Mouse (Mus musculus) midbrain, postnatal 0 days (tissue): ENCODE measurements at regions not wholly inside any gene's neighbourhood (a gene's known extent, or its start where the extent isn't known, plus 50 kb on each side); places are given as distances from the start of the nearest gene placed in this dataset.

Source experiments
- ATAC-seq: fragments of 200-750 bp; cut with Nextera tagmentation; 2 replicates; pipeline ENCODE4 v1.8.0; 2017; ENCODE audit warnings: moderate number of reproducible peaks, mild to moderate bottlenecking, moderate TSS enrichment, moderate library complexity; ENCODE audit not compliant: low FRiP score
- DNase-seq: peaks from one replicate; pipeline ENCODE4 v3.0.0-alpha.2; 2015; ENCODE audit warnings: low spot score
- H3K27ac ChIP-seq: fragments of 300-500 bp; sonication (generic); 2 replicates; pipeline ENCODE4 v1.5.1; 2014; ENCODE audit warnings: low read depth, mild to moderate bottlenecking, low read length, mixed read lengths
- H3K27me3 ChIP-seq: fragments of 300-500 bp; sonication (generic); 2 replicates; pipeline ENCODE4 v1.6.1; 2014; ENCODE audit warnings: low read length, control low read depth, mixed read lengths; ENCODE audit not compliant: insufficient read depth
- H3K36me3 ChIP-seq: fragments of 300-500 bp; sonication (generic); 2 replicates; pipeline ENCODE4 v1.6.1; 2014; ENCODE audit warnings: low read length, control low read depth, mixed read lengths; ENCODE audit not compliant: insufficient read depth
- H3K4me1 ChIP-seq: fragments of 300-500 bp; sonication (generic); 2 replicates; pipeline ENCODE4 v1.6.1; 2014; ENCODE audit warnings: mild to moderate bottlenecking, control low read depth, antibody characterized with exemption, low read length, mixed read lengths; ENCODE audit not compliant: insufficient read depth
- H3K4me2 ChIP-seq: fragments of 300-500 bp; sonication (generic); 2 replicates; pipeline ENCODE4 v1.6.1; 2014; ENCODE audit warnings: low read depth, mild to moderate bottlenecking, low read length, mixed read lengths; ENCODE audit not compliant: poor library complexity, severe bottlenecking
- H3K4me3 ChIP-seq: fragments of 300-500 bp; sonication (generic); 2 replicates; pipeline ENCODE4 v1.5.1; 2014; ENCODE audit warnings: low read depth, mild to moderate bottlenecking, low read length, moderate library complexity
- H3K9ac ChIP-seq: fragments of 300-500 bp; sonication (generic); replicated peaks from 2 replicates; pipeline ENCODE4 v1.6.1; 2014; ENCODE audit warnings: mild to moderate bottlenecking, low read length, moderate library complexity, mixed read lengths; ENCODE audit not compliant: poor library complexity, severe bottlenecking
- H3K9me3 ChIP-seq: fragments of 300-500 bp; sonication (generic); 2 replicates; pipeline ENCODE4 v1.6.1; 2016; ENCODE audit warnings: low read length, control low read depth
- CTCF ChIP-seq: IDR thresholded peaks from 2 replicates; pipeline ENCODE4 v1.5.1; 2016; ENCODE audit warnings: antibody characterized with exemption, mild to moderate bottlenecking
- WGBS: fragments of 180-500 bp; shearing (Covaris S2); extraction: QIAGEN DNeasy Blood & Tissue Kit; methylation state at CpG from one replicate; pipeline ENCODE4 v1.1.7; 2014; 5-methylcytosine and 5-hydroxymethylcytosine counted together

DNA sequence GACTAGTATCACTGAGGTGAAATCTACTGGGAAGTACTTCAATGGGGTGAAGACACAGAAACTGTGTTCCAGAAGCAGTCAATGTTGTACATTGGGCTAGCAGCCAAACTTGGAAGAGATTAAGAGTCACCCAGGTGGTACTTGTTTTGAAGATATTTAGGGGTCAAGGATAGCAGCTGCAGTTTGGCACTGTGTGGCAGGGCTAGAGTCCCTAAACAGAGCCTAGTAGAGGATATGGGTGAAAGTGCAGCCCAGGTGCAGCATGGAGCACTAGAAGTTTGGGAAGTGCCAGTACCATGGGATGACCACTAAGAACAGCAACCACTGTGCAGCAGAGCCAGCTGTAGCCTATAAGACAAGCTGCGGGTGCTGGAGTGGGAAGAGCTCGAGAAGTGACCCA lies 70.6 kb upstream of the A1bg start:
- WGBS: 89% methylated on average over 2 of the region's 2 CpGs

DNA sequence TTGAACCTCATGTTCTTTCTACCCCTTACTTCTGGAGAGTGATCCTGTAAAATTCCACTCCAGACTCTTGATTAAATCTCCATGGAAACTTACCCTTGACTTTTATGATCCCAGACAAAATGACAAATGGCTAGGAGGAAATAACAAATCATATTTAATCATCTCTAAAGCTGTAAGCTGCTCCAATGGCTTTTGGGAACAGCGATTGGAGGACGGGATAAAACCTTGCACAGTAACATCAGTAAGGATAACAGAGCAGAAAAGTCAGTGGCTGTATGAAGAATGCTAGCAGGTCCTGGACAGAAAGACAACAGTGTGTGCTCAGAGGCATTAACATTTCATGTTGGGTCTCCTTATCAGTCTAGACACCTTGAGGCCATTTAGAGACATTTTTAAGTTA lies 59.8 kb upstream of the A1bg start:
- TF ChIP-seq CTCF: no peak
- DNase-seq: no peak
- Histone ChIP-seq H3K4me1 (no peaks in the 10 kb centered on the region), H3K27me3 (no peaks in the 10 kb centered on the region), H3K4me3 (no peak overlapping the region), H3K9me3 (no peaks in the 10 kb centered on the region), H3K9ac (no peak overlapping the region), H3K27ac (no peak overlapping the region), H3K4me2 (no peak overlapping the region), H3K36me3 (no peaks in the 10 kb centered on the region)
- WGBS: 85% methylated on average over 2 of the region's 2 CpGs
- ATAC-seq: no peak

More for the DNA sequence above, 70.6 kb upstream of the A1bg start:
- no peak overlapping the region for H3K4me3 ChIP-seq
- H3K9ac ChIP-seq: no peak overlapping the region
- H3K4me1 ChIP-seq: no peaks in the 10 kb centered on the region
- H3K27ac ChIP-seq: no peak overlapping the region
- DNase-seq: no peak
- TF ChIP-seq CTCF: no peak
- no peaks in the 10 kb centered on the region for H3K9me3 ChIP-seq
- no peak overlapping the region for H3K4me2 ChIP-seq
- no peaks in the 10 kb centered on the region for H3K36me3 ChIP-seq
- ATAC-seq: no peak
- no peaks in the 10 kb centered on the region for H3K27me3 ChIP-seq
